Mouse (Mus musculus): ENCODE results near the gene Col13a1. TPM values are rescaled to one million over a fixed set of nuclear protein-coding genes. Genes with fewer than 3 reads are reported as not detected.
A peak's percentile ranks its signal among the peaks of the same experiment; 100 is the strongest.

The Col13a1 gene
- polyA plus RNA-seq, 1 experiment from 2014 or later: 0.31 TPM

GRCm38 (mm10) chr10:61898116-61898515, 80.8 kb downstream of the Col13a1 start:
- Histone ChIP-seq H3K27me3 (ENCODE audit: control insufficient read depth, insufficient read depth, low read length) (no peaks in the 10 kb centered on the region), H3K4me2 (ENCODE audit: low read depth, low read length) (no peak overlapping the region), H3K9ac (replicated peaks; ENCODE audit: low read depth, low read length) (no peak overlapping the region), H3K9me3 (ENCODE audit: control insufficient read depth, low read length) (no peaks in the 10 kb centered on the region), H3K4me1 (ENCODE audit: control insufficient read depth, insufficient read depth, low read length) (no peaks in the 10 kb centered on the region), H3K27ac (ENCODE audit: low read depth, low read length) (no peak overlapping the region), H3K36me3 (ENCODE audit: control insufficient read depth, insufficient read depth, low read length) (no peaks in the 10 kb centered on the region), H3K4me3 (ENCODE audit: low read depth, low read length) (no peak overlapping the region)
- ATAC-seq (ENCODE audit: low read depth): no peak
- WGBS: 88% methylated on average over 6 of the region's 6 CpGs

GRCm38 (mm10) chr10:61894564-61894963, 84.3 kb downstream of the Col13a1 start:
- no peak overlapping the region for H3K4me2 ChIP-seq (ENCODE audit: low read depth, low read length)
- H3K4me3 ChIP-seq (ENCODE audit: low read depth, low read length): no peak overlapping the region
- no peaks in the 10 kb centered on the region for H3K9me3 ChIP-seq (ENCODE audit: control insufficient read depth, low read length)
- no peak overlapping the region for H3K27ac ChIP-seq (ENCODE audit: low read depth, low read length)
- H3K4me1 ChIP-seq (ENCODE audit: control insufficient read depth, insufficient read depth, low read length): no peaks in the 10 kb centered on the region
- H3K9ac ChIP-seq (replicated peaks; ENCODE audit: low read depth, low read length): no peak overlapping the region
- no peak for ATAC-seq (ENCODE audit: low read depth)
- H3K27me3 ChIP-seq (ENCODE audit: control insufficient read depth, insufficient read depth, low read length): no peaks in the 10 kb centered on the region
- H3K36me3 ChIP-seq (ENCODE audit: control insufficient read depth, insufficient read depth, low read length): no peaks in the 10 kb centered on the region
- WGBS: 84% methylated on average over 5 of the region's 5 CpGs

GRCm38 (mm10) chr10:61891138-61891537, 87.8 kb downstream of the Col13a1 start:
- no peaks in the 10 kb centered on the region for H3K4me1 ChIP-seq (ENCODE audit: control insufficient read depth, insufficient read depth, low read length)
- WGBS: 76% methylated on average over 9 of the region's 9 CpGs
- no peak overlapping the region for H3K4me3 ChIP-seq (ENCODE audit: low read depth, low read length)
- H3K9ac ChIP-seq (replicated peaks; ENCODE audit: low read depth, low read length): no peak overlapping the region
- ATAC-seq (ENCODE audit: low read depth): no peak
- no peak overlapping the region for H3K27ac ChIP-seq (ENCODE audit: low read depth, low read length)
- no peaks in the 10 kb centered on the region for H3K9me3 ChIP-seq (ENCODE audit: control insufficient read depth, low read length)
- H3K4me2 ChIP-seq (ENCODE audit: low read depth, low read length): no peak overlapping the region
- H3K27me3 ChIP-seq (ENCODE audit: control insufficient read depth, insufficient read depth, low read length): no peaks in the 10 kb centered on the region
- no peaks in the 10 kb centered on the region for H3K36me3 ChIP-seq (ENCODE audit: control insufficient read depth, insufficient read depth, low read length)

- Histone ChIP-seq H3K4me3 (ENCODE audit: low read depth, low read length) (no peak overlapping the region), H3K36me3 (ENCODE audit: control insufficient read depth, insufficient read depth, low read length) (no peaks in the 10 kb centered on the region), H3K9me3 (ENCODE audit: control insufficient read depth, low read length) (no peaks in the 10 kb centered on the region), H3K4me2 (ENCODE audit: low read depth, low read length) (no peak overlapping the region), H3K9ac (replicated peaks; ENCODE audit: low read depth, low read length) (no peak overlapping the region), H3K27me3 (ENCODE audit: control insufficient read depth, insufficient read depth, low read length) (no peaks in the 10 kb centered on the region), H3K4me1 (ENCODE audit: control insufficient read depth, insufficient read depth, low read length) (no peaks in the 10 kb centered on the region), H3K27ac (ENCODE audit: low read depth, low read length) (no peak overlapping the region)
- ATAC-seq (ENCODE audit: low read depth): no peak
- 94% methylated on average over 10 of the region's 10 CpGs for WGBS
Measured at GRCm38 (mm10) chr10:61890294-61890693, 88.6 kb downstream of the Col13a1 start.

GRCm38 (mm10) chr10:61879427-61879826, 99.5 kb downstream of the Col13a1 start:
- Histone ChIP-seq H3K36me3 (ENCODE audit: control insufficient read depth, insufficient read depth, low read length) (no peaks in the 10 kb centered on the region), H3K27me3 (ENCODE audit: control insufficient read depth, insufficient read depth, low read length) (no peaks in the 10 kb centered on the region), H3K4me3 (ENCODE audit: low read depth, low read length) (no peak overlapping the region), H3K9me3 (ENCODE audit: control insufficient read depth, low read length) (no peaks in the 10 kb centered on the region), H3K4me1 (ENCODE audit: control insufficient read depth, insufficient read depth, low read length) (0 out of 2 replicates have a peak, but pooled peaks cover 2% of the 10 kb centered on the region), H3K4me2 (ENCODE audit: low read depth, low read length) (no peak overlapping the region), H3K27ac (ENCODE audit: low read depth, low read length) (no peak overlapping the region), H3K9ac (replicated peaks; ENCODE audit: low read depth, low read length) (no peak overlapping the region)
- peak; percentile 56; the same call in 1 of the 2 replicates for ATAC-seq (ENCODE audit: low read depth)
- WGBS: 0% methylated on average over 4 of the region's 4 CpGs

GRCm38 (mm10) chr10:61877787-61878186, 101.1 kb downstream of the Col13a1 start:
- no peak overlapping the region for H3K4me2 ChIP-seq (ENCODE audit: low read depth, low read length)
- H3K9ac ChIP-seq (replicated peaks; ENCODE audit: low read depth, low read length): no peak overlapping the region
- 10% methylated on average over 6 of the region's 6 CpGs for WGBS
- no peaks in the 10 kb centered on the region for H3K36me3 ChIP-seq (ENCODE audit: control insufficient read depth, insufficient read depth, low read length)
- no peak overlapping the region for H3K27ac ChIP-seq (ENCODE audit: low read depth, low read length)
- no peak overlapping the region for H3K4me3 ChIP-seq (ENCODE audit: low read depth, low read length)
- peak; percentile 63 for ATAC-seq (ENCODE audit: low read depth)
- 0 out of 2 replicates have a peak, but pooled peaks cover 2% of the 10 kb centered on the region for H3K4me1 ChIP-seq (ENCODE audit: control insufficient read depth, insufficient read depth, low read length)
- no peaks in the 10 kb centered on the region for H3K9me3 ChIP-seq (ENCODE audit: control insufficient read depth, low read length)
- no peaks in the 10 kb centered on the region for H3K27me3 ChIP-seq (ENCODE audit: control insufficient read depth, insufficient read depth, low read length)

- H3K36me3 ChIP-seq (ENCODE audit: control insufficient read depth, insufficient read depth, low read length): no peaks in the 10 kb centered on the region
- no peak overlapping the region for H3K27ac ChIP-seq (ENCODE audit: low read depth, low read length)
- no peaks in the 10 kb centered on the region for H3K27me3 ChIP-seq (ENCODE audit: control insufficient read depth, insufficient read depth, low read length)
- H3K4me1 ChIP-seq (ENCODE audit: control insufficient read depth, insufficient read depth, low read length): no peaks in the 10 kb centered on the region
- no peak for ATAC-seq (ENCODE audit: low read depth)
- no peak overlapping the region for H3K4me3 ChIP-seq (ENCODE audit: low read depth, low read length)
- no peak overlapping the region for H3K4me2 ChIP-seq (ENCODE audit: low read depth, low read length)
- no peak overlapping the region for H3K9ac ChIP-seq (replicated peaks; ENCODE audit: low read depth, low read length)
- WGBS: 74% methylated on average over 3 of the region's 3 CpGs
- H3K9me3 ChIP-seq (ENCODE audit: control insufficient read depth, low read length): no peaks in the 10 kb centered on the region
Measured at GRCm38 (mm10) chr10:61869796-61870195, 109.1 kb downstream of the Col13a1 start.

GRCm38 (mm10) chr10:61866045-61866580, 112.8 kb downstream of the Col13a1 start:
- H3K36me3 ChIP-seq (ENCODE audit: control insufficient read depth, insufficient read depth, low read length): no peaks in the 10 kb centered on the region
- no peak overlapping the region for H3K4me2 ChIP-seq (ENCODE audit: low read depth, low read length)
- no peaks in the 10 kb centered on the region for H3K27me3 ChIP-seq (ENCODE audit: control insufficient read depth, insufficient read depth, low read length)
- no peak for ATAC-seq (ENCODE audit: low read depth)
- no peak overlapping the region for H3K4me3 ChIP-seq (ENCODE audit: low read depth, low read length)
- peaks cover 14% of the 10 kb centered on the region for H3K9me3 ChIP-seq (ENCODE audit: control insufficient read depth, low read length)
- no peak overlapping the region for H3K27ac ChIP-seq (ENCODE audit: low read depth, low read length)
- no peaks in the 10 kb centered on the region for H3K4me1 ChIP-seq (ENCODE audit: control insufficient read depth, insufficient read depth, low read length)
- no peak overlapping the region for H3K9ac ChIP-seq (replicated peaks; ENCODE audit: low read depth, low read length)
- 58% methylated on average over 11 of the region's 11 CpGs for WGBS

GRCm38 (mm10) chr10:61859451-61859850, 119.5 kb downstream of the Col13a1 start:
- no peaks in the 10 kb centered on the region for H3K27me3 ChIP-seq (ENCODE audit: control insufficient read depth, insufficient read depth, low read length)
- WGBS: 89% methylated on average over 2 of the region's 2 CpGs
- no peak for ATAC-seq (ENCODE audit: low read depth)
- no peak overlapping the region for H3K27ac ChIP-seq (ENCODE audit: low read depth, low read length)
- no peak overlapping the region for H3K4me2 ChIP-seq (ENCODE audit: low read depth, low read length)
- no peaks in the 10 kb centered on the region for H3K36me3 ChIP-seq (ENCODE audit: control insufficient read depth, insufficient read depth, low read length)
- no peak overlapping the region for H3K9ac ChIP-seq (replicated peaks; ENCODE audit: low read depth, low read length)
- no peaks in the 10 kb centered on the region for H3K4me1 ChIP-seq (ENCODE audit: control insufficient read depth, insufficient read depth, low read length)
- no peak overlapping the region for H3K4me3 ChIP-seq (ENCODE audit: low read depth, low read length)
- peaks cover 14% of the 10 kb centered on the region for H3K9me3 ChIP-seq (ENCODE audit: control insufficient read depth, low read length)

Data from neural tube, embryonic 14.5 days (tissue).